Mouse (Mus musculus): ENCODE measurements around the gene Cox7a2.

Cox7a2 gene

DNA sequence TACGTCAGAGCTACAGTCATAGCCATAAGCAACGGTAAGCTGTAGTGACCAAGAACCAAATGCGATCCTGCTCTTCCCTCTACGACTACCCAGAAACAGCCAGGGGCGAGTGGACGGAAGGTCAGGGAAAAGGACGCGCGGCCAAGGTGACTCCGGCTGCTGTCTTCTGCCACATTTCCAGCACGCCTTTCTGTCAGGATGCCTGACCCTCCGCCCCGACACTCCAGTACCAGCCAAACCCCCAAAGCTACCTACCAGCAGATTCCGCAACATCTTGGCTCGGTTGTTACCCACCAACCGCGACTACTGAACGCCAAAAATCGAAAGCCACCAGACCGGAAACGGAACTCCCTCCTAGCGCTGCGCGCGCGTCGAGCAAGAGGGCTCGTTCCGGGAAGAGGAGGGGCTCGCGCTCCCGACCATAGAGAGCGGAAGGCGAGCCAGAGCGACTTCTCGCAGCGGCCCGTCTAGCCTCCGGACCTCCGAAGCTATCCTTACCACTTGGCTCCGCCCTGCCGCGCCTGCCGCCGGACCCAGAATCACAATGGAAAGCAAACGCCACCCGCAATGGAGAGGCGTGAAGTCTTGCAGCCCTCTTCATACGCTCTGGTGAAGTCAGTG, at the start of gene Cox7a2:
TSS of gene Cox7a2 (minus strand) at position 494 of the 621 bp plus-strand sequence.
- peak; percentile 96 for DNase-seq (ENCODE audit: low read depth, low spot score)

DNA sequence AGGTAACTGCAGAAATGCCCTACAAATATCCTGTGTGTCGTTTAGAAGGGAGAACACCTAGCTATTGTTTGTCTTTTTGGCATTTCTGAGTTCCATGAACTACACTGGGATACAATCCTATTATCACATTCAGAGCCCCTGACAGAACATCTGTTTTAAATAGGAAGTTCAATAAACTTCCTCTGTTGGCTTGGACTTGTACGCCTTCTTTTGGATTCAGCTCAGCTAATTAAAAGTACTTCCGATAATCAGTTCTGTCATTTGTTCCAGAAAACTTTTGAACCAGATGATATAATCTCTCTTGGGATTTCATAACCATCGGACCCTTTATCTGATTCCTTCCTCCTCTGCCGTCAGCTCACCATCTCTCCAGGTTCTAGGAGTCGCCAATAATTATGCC, 49.7 kb upstream of the Cox7a2 start:
- no peak for DNase-seq (ENCODE audit: low read depth, low spot score)

DNA sequence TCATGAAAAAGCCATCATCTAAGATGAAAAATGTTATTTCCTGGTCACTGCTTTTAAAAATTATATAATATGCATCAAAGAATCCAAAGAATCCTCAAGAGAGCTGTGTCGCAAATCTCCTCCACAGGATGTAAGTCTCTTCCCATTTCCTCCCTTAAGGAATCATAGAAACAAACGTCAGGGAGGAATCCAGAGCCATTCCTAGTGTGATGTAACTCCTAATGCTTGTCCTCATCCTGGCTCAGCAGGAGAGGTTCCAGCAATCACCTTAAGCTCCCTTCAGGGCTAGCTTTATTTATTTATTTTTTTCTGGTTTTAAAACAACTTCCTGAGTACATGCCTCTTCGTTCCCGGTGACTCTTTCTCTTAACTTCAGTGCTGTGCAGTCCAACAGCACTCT, 47.5 kb upstream of the Cox7a2 start:
- no peak for DNase-seq (ENCODE audit: low read depth, low spot score)

DNA sequence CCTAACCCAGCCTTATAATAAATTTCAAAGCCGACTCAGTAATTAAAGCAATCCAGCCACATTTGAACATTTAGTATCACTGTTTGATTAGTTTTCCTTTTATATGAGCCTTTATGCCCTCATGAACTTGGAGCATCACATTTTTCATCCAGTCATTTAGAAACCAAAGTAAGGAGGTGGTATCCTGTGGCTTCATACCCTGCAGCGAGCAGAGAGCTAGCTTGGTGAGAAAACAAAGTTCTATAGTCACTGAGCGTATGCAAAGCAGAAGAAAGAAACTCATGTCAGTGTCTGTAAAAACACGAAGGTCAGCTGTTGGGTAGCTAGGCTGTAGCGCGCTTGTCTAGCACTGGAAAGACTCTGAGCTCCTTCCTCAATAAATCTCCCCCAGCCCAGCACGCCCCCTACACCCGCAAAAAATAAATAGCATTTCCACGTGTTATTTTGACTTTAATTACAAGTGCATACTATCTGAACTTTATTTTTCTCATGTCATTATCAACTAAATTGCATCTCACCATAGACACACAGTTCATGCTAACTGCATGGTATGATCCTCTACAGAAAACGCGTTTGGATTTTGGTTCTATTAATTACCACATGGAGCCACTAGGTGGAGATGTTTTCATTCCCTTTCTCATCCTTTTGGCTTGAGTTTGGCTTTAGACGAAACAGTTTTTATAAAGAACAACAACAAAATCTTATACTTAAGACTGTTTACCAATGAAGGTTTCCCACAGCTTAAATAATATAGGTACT, 46.8 kb upstream of the Cox7a2 start:
- DNase-seq (ENCODE audit: low read depth, low spot score) = peak; percentile 53

DNA sequence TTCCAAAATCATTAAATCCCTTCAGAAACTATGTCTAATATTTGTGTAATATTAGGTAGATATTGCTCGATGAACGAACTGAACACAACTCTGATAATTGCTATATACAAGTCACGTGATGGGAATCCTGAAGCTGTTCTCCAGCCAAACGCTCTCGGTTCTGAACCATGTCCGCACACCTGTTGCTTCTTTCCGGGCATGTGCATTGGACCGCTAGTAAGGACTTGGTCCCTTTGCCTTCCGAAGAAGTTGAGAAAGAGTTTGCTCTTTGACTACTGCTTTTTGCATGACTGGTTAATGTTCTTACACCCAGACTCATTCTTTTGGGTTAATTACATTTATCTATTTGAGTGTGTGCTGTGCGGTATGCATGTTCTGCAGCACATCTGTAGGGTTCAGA, 45.7 kb upstream of the Cox7a2 start:
- DNase-seq (ENCODE audit: low read depth, low spot score) = no peak

DNA sequence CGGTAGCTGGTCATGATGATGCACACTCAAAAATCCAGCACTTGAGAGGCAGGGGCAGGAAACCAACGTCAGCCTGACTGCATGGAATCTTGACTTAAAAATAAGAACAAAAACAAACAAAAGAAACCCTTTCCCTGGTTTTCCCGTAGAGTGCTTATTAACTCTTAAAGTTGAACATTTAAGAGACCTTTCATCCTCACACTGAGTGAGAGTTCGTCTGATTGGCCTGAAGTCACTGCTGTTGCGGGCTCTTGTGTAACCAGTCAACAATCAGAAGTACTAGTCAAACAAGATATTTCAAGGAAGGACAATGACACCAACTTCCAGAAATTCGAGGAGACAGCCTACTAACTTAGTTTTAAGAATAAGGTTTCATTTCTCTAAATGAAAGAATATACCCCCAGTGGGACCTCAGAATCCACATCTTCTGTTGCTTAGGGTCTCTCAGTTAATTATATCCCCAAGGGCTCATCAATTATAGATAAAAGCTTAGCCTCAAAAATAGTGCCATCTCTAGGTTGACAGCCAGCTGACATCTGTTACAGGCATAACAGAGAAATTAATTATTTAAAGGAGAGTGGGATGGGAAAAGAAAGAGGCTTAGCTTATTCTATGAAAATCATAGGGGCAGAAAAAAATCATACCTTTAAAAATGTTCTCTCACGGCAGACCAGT, 36.9 kb upstream of the Cox7a2 start:
- no peak for DNase-seq (ENCODE audit: low read depth, low spot score)

DNA sequence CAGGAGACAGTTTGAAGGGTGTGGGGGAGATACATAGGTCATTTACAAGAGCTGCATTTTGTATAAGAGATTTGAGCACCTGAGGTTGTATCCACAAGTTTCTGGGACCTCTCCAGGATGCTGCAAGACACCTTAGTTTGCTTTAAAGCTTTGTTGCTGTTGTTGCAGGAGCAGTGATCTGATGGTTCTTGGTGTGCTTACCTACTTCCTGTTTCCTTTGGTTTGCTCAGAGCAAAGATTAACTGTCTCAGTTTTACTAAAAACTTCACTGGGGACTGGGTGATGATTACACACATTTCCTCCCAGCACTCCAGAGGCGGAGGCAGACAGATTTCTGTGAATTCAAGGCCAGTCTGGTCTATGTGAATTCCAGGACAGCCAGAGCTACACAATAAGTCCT, 35.4 kb upstream of the Cox7a2 start:
- no peak for DNase-seq (ENCODE audit: low read depth, low spot score)

DNA sequence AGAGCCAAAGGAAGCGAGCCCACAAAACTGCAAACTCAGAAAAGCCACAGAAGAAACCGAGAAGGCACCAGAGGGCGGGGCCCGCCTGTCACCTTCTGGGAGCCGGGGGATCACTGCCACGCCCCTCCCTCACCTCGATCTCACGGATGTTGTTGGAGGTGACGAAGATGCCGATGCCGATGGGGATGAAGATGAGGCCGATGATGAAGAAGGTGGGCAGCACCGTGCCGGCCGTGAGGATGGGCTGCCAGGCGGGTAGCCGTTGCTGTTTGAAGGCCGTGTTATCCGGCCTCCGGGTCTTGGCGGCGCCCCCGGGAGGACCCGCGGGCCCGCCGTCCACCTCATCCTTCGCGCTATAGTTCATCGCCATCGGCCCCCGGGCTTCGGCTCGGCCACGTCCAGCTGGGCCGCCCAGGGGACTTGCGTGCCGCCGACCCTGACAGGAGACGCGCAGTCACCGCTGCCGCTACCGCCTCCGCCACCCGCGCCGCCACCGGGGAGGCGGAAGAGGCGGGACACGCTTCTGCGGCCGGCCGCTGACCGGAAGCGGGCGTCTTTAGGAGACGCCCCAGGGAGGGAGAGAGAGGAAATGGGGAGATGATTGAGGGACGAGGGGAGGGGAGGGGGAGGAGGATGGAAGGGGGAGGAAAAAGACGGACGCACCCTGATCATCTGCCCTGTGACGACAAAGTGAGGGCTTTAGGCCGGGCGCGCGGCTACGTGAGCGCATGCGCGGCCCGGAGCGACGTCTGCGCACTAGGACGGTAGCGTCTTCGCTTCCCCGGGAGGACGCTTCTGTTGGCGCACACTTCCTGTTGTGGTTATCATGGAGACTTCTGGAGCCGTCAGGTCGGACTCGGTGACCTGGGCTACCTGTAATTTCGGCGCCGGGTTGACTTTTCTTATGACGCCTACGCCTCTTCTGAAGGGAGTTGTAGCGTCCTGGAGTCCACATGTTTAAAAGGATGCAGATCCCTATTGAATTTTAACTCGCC, 33.5 kb upstream of the Cox7a2 start, which contains the start of gene Tmem30a:
TSS of gene Tmem30a (minus strand) at position 667 of the 995 bp plus-strand sequence.
- peak; percentile 99 for DNase-seq (ENCODE audit: low read depth, low spot score)

DNA sequence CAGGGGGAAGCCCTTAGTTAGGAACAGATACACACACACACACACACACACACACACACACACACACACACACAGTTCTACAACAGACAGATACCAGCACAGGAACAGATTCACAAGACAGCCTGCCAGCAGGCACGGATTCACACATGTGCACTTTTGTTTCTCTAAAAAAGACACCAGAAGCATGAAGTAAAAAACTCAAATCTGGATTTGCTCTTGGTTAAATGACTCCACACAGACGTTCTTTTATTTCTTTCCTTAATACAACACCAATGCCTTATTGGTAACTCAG, 26.1 kb upstream of the Cox7a2 start:
- DNase-seq (ENCODE audit: low read depth, low spot score) = no peak

DNA sequence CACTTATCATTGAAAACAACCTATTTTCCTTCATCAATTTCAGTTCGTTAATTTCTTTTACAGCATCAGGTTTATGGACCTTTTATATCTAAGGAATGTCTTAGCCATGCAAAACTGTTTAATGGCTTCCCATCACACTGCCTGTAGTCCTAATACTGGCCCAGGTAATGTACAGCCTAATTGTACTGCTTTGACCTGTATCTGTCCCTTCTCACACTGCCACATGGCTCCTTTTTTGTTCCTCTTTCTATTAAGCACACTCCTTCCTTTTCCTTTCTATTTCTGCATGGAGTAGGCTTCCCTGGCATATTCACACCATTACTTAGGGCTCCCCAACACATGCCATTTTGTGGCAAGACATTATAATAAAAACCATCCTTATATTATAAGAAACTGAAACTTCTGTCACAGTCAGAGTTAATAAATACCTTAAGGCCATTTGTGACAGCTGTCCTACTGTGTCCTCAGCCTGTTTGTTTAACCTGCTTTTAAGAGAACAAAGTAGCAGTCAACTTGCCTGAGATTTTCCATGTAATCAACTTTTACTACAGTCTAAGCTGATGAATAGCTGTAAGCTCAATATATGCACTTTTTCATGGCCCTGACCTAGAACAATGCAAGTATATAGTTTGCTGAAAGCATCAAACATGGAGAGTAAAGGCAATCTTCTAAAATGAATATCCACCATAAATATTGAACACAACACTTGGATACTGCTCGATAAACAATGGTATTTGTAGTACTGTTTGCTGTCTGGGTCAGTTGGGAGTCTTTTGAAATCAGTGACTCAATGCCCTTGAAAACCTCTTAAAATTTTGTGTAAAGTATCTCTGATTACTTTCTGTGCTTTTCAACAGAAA, 25.5 kb upstream of the Cox7a2 start:
- DNase-seq (ENCODE audit: low read depth, low spot score) = no peak

DNA sequence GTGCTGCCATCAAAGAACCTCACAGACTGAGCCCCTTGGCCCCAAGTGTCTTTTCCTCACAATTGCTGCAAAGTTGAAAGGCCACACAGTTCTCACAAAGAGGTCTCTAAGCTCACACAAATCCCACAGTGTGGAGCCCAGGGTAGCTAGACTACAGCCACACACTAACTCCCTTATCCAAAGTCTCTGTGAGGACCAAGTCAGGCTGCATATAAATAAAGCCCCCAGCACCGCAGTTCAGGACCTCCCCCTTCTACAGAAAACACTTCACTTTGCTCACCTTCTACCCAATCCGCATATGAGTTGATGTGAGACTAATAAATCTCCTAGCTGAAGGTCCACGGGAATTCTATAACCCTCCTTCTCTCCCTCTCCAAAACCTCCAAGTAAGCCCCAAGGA, 24.8 kb upstream of the Cox7a2 start:
- DNase-seq (ENCODE audit: low read depth, low spot score) = no peak

DNA sequence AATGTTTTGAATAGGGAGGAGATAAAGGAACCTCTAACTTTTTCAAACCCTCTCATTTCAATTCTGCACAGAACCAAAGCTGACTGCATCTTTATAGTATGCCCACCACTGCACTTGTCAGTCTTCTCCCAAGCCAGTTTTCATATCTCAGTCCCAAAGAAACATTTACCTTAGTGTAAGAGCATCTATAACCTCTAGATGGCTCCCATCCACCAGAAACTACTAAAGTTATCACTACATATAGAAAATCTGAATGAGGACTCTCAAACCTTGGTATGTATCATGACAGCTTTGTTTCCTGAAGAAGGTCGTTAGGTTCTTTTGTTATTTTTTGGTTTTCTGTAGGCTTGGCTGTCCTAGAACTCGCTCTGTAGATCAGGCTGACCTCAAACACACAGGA, 19.7 kb upstream of the Cox7a2 start:
- DNase-seq (ENCODE audit: low read depth, low spot score) = no peak

DNA sequence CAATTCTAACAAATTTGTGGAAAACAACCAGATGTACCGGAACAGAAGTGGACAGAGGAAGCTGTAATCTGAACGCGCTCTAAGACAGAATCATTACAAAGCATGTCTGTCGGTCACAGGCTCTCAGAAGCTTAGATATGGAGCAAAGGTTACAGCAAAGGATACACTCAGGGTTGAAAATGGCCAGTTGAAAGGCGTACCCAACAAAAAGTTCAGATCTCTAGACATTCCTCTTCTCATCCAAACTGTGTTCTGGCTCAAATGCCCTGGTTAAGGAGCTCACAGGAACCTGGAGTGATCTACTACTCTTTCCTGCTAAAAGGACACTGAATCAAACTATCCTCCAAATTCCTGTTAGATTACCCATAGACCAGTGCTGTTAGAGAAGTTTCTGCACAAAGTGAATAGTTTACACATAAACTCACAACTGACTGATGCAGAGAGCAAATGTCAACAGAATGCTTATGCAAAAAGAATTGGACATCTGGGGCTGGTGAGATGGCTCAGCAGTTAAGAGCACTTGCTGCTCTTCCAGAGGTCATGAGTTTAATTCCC, 7.4 kb upstream of the Cox7a2 start:
- no peak for DNase-seq (ENCODE audit: low read depth, low spot score)

DNA sequence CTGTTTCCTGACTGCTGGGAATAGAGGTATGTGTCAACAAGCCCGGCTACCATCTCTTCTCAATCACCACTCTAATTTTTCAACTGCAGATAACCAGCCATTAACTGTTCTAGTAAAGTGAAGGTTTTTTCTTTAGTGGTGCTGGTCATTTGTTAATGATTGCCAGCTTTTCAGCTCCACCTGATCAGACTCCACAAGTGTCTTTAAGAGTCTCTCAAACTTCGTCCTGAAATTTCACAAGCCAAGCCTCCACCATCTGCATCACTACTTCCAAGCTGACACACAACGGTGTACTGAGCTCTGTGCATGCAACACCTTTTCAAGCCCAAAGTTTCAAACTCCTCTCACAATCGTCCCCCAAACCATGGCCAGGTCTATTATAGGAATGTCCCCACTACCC, 5.7 kb upstream of the Cox7a2 start:
- DNase-seq (ENCODE audit: low read depth, low spot score) = no peak

DNA sequence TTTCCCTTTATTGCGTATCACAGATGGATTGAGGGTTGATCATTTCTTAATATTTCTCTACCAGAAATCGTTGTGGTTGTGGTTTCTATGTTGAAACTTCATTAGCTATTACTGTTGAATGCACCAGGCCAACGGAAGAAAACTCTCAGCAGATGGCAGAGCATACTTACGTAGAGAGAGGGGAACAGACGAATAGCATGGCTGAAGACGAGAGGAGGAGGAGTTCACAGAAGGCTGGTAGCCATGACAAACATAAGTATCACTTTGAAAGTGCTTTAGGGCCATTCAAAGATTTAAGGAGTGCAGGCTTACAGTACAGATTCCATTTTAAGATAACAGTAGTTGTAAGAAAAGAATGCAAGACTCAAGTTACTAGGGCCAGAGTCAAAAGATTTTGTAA, 2.8 kb upstream of the Cox7a2 start:
- DNase-seq (ENCODE audit: low read depth, low spot score) = no peak

DNA sequence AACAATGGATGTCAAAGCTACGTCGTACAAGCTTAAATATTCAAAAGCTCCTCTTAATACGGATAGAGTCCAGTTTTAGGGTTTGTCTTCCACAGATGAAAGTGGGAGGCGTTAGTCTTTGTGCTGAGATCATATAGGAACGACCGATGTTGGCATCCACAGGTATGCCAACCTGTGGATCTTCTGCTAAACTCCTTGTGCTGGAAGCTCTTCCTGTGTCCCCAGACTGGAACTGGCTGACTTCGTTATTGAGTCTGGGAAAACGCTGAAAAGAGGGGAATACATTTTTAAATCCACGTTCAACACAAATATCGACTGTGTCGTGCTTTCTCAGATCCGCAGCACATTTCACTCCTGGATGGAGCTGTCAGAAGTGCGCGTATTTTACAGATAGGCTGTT, 398 bp upstream of the Cox7a2 start:
- DNase-seq (ENCODE audit: low read depth, low spot score) = no peak

DNA sequence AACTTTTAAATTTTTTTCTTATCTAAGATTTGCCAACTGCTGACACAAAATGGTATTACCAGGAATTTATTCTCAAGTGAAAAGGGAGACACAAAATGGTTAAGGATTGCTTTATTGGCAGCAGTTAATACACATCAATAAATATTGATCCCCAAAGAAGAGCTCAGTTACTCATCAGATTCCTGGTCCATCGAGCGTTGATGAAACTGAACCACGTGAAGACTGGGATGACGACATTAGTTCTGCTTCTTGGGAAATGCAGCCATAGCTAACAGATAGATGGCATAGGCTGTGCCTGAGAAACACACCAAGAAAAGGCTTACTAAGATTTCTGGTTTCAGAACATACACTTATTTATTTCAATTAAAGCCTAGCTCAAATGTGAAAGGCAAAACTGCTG, 4.4 kb downstream of the Cox7a2 start:
- no peak for DNase-seq (ENCODE audit: low read depth, low spot score)

DNA sequence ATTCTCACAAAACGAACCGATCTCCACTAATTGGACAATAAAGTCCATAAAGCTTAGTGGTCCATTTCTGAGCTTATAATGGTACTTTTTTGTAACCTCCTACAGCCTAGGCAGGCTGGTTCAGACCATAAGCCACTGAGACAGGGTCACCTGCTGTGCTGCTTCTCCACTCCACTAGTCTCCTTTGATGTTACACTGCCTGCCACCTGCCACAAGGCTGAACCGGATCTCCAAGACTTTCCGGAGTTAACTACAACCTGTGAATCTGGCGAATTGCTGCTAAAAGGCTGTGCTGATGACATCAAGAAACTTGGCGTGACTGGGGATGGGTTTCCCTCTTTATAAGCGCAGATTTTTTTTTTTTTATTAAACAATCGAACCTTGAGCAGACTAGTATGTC, 7.8 kb downstream of the Cox7a2 start:
- DNase-seq (ENCODE audit: low read depth, low spot score) = no peak

DNA sequence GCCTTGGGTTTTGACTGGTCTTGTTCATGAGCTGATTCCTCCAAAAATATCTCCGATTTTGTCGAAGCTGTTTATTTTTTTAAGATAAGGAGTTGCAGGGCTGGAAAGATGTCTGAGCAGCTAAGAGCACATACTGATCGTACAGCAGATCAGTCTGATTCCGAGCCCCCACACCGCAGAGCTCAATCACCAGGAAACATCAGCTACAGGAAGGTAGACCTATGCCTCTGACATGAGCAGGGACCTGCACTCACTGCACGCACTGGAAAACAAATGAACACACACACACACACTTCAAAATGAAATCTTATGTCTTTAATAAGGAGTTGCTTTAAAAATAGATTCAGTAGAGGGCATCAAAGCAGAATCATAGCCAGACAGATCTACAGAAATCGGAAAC, 9.0 kb downstream of the Cox7a2 start:
- DNase-seq (ENCODE audit: low read depth, low spot score) = no peak

DNA sequence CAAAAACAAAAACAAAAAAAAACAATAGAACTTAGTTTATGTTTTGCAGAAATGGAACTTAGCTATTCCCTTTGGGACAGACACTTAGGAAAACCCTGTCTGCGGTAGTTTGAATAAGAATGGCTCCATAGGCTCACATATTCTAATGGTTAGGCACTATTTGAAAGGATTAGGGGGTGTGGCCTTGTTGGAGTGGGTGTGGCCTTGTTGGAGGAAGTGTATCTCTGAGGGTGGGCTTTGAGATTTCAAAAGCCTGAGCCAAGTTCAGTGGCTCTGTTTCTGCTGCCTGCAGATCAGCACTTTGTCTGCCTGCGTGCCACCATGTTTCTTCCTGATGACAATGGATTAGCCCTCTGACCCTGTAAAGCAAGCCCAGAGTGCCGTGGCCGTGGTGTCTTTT, 14.6 kb downstream of the Cox7a2 start:
- DNase-seq (ENCODE audit: low read depth, low spot score) = no peak

DNA sequence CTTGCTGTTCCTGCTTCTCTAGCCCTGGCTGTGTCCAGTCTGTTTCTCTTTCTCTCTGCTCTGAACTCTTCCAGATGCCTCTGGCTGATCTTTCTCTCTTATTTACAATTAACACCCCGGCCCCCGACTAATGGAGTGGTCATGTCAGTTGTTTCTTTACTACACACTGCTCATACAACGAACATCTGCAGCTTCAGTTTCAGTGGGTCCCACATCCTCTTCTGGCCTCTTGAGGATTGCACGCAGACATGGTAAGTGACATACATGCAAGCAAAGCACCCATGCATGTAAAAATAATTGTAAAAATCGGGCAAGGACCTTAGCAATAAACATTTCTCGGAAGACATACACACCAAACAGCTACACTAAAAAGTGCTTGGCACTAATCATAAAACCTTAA, 24.1 kb downstream of the Cox7a2 start:
- DNase-seq (ENCODE audit: low read depth, low spot score) = no peak
